Mouse (Mus musculus) limb, embryonic 15.5 days (tissue): ENCODE data around the gene Gm20867. TPM values are rescaled to one million over a fixed set of nuclear protein-coding genes. Genes with fewer than 3 reads are reported as not detected.
"Not testable (repeated sequence)": the region's sequence is repeated elsewhere in the genome, so short reads cannot be mapped to it uniquely, and the experiment has no call there.

Experiments
- ATAC-seq: fragments of 200-750 bp; cut with Nextera tagmentation; 2 replicates; pipeline ENCODE4 v1.8.0; 2017; ENCODE audit warnings: low read depth, moderate TSS enrichment; ENCODE audit not compliant: insufficient number of reproducible peaks, low FRiP score, low TSS enrichment
- H3K27ac ChIP-seq: fragments of 300-500 bp; sonication (generic); 2 replicates; pipeline ENCODE4 v1.5.1; 2015; ENCODE audit warnings: moderate library complexity, mild to moderate bottlenecking, inconsistent platforms
- H3K27me3 ChIP-seq: fragments of 300-500 bp; sonication (generic); 2 replicates; pipeline ENCODE4 v1.6.1; 2015; ENCODE audit warnings: inconsistent platforms
- H3K36me3 ChIP-seq: fragments of 300-500 bp; sonication (generic); 2 replicates; pipeline ENCODE4 v1.6.1; 2015; ENCODE audit warnings: inconsistent platforms
- H3K4me1 ChIP-seq: fragments of 300-500 bp; sonication (generic); 2 replicates; pipeline ENCODE4 v1.6.1; 2015; ENCODE audit warnings: inconsistent platforms
- H3K4me2 ChIP-seq: fragments of 300-500 bp; sonication (generic); 2 replicates; pipeline ENCODE4 v1.6.1; 2015; ENCODE audit warnings: mild to moderate bottlenecking, inconsistent platforms
- H3K4me3 ChIP-seq: fragments of 300-500 bp; sonication (generic); 2 replicates; pipeline ENCODE4 v1.5.1; 2015; ENCODE audit warnings: mild to moderate bottlenecking, inconsistent platforms
- H3K9ac ChIP-seq: fragments of 300-500 bp; sonication (generic); 2 replicates; pipeline ENCODE4 v1.6.1; 2015; ENCODE audit warnings: inconsistent platforms
- H3K9me3 ChIP-seq: fragments of 300-500 bp; sonication (generic); 2 replicates; pipeline ENCODE4 v1.6.1; 2016; ENCODE audit warnings: inconsistent platforms
- WGBS: fragments of 180-500 bp; shearing (Covaris S2); methylation state at CpG from one replicate; pipeline ENCODE4 v1.1.7; 2015; 5-methylcytosine and 5-hydroxymethylcytosine counted together
- polyA plus RNA-seq: library from polyadenylated mRNA; unstranded; fragments of >200 nt; fragmentation: Nextera tagmentation; extraction: Ambion mirVana; gene quantifications from 2 replicates; pipeline ENCODE4 v1.2.1, GENCODE M21; 2015

The Gm20867 gene
- polyA plus RNA-seq, result not detected in 2 replicates

GRCm38 (mm10) chrY:77963104-77963503 is at the start of gene Gm20867:
Gm20867 (minus strand) TSS chrY:77963204.
- not testable (repeated sequence) for ATAC-seq, H3K9me3 ChIP-seq, H3K9ac ChIP-seq, H3K4me3 ChIP-seq, H3K4me1 ChIP-seq, H3K27me3 ChIP-seq, H3K4me2 ChIP-seq, H3K36me3 ChIP-seq, H3K27ac ChIP-seq
- WGBS, result no CpG with 5 or more reads among the region's 3 CpGs

Other genes with a start within 250 kb of the Gm20867 start
- not detected in 2 replicates for gene Gm29564, start 249.8 kb upstream of the Gm20867 start, polyA plus RNA-seq